Mouse (Mus musculus) frontal cortex, postnatal 14 days (tissue): ENCODE measurements around the gene Eya2.

ENCODE experiments used
- DNase-seq, 2 experiments: peaks; one replicate each; pipeline ENCODE4 v3.0.0; 2022; ENCODE audit warnings: low spot score in 2 of 2

Gene Eya2

GRCm38 (mm10) chr2:165652281-165652680 lies 57.4 kb downstream of the Eya2 start:
- DNase-seq = no peak

DNA sequence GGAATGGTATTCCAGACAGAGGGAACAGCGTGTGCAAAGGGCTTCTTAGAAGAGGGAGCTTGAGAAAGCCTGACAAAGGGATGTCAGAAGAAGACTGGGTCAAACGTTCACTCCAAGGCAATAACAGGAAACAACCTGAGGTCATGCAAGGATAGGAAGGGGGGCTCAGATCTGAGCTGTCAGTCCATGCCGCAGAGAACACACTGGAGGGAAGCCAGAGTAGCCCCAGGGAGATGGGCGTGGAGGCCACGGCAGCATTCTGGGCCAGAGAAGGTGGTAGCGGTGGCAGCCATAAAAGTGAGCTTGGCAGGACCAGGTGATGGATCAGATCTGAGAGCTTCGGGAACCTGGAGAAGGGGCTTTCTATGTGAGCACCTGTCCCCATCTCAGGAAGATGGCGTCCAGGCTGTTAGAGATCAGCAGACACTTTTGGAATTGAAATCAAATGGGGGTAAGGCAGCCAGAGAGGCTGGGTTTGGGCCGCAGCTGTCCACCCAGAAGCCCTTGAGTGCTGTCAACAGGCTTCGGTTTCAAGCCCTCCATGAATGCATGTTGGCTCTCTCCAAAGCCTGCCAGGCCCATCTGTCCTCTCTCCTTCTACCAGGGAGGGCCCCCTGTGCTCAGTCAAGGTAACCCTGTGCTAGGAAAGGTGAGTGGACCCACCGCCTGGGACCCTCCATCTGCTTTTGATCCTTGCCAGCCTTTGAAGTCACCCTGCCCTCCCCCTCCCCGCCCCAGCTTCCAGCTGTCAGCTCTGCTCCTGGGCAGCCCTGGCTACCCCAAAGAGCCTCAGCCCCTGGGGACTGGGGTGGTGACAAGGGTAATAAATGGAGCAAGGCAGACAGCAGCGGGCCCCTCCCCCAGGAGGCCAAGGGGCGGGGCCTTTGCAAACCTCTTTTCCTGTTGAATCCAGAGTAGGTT lies 58.4 kb downstream of the Eya2 start:
- no peak for DNase-seq

DNA sequence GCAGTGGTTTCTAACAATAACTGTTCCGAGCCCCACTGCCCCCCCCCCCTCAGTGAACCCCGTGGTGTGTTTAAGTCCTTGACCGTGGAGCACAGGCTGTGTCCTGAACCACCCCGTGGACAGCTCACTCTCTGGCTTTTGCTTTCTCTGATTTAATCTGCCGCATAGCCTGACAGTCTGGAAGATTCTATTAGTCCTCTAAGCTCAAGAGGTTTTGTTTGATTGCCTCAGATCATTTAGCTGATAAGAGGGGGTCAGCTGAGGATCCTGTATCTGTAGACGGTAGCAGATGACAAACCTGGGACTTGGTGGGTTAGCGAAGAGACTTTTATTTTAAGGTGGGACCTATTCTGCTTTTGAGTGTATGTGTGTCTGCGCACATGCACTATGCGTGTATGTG lies 59.3 kb downstream of the Eya2 start:
- no peak for DNase-seq

GRCm38 (mm10) chr2:165654696-165655491 lies 60.1 kb downstream of the Eya2 start:
- no peak for DNase-seq

DNA sequence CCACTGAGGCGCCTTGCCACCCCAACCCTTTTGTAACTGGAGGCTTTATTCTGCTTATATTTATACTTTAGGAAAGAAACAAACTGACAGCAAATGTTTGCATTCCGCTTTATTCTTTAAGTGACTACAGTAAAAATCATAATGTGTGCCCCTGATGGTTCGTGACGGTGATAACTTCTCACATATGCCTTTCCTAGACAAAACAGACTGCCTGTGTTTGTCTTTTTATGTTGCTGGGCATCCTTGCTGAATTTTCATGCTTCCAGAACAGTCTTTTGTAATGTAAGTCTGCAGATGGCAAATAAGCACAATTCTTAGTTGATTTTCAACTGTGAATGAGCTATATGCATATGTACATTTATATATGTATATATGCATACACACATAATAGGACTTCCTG lies 61.7 kb downstream of the Eya2 start:
- no peak for DNase-seq

- DNase-seq = no peak
Measured at GRCm38 (mm10) chr2:165656956-165657355, 62.1 kb downstream of the Eya2 start.

- no peak for DNase-seq
Measured at GRCm38 (mm10) chr2:165659552-165659951, 64.7 kb downstream of the Eya2 start.

DNA sequence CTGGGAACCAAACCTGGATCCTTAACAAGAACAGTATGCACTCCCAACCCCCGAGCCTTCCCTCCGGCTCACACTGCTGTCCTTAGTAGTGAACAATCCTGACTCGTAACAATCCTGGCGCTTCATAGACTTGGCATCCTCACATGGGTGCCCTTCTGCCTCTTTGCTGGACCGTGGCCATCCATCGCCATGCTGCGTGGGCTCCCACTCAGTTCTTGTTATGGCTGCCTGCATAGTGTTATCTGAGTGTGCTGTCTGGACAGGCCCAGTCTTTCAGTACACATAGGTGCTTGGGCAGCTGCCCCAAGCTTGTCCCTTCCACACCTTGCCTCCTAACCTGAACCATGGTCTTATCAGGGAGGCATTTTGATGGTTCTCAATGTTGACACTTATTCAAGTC lies 68.4 kb downstream of the Eya2 start:
- no peak for DNase-seq

DNA sequence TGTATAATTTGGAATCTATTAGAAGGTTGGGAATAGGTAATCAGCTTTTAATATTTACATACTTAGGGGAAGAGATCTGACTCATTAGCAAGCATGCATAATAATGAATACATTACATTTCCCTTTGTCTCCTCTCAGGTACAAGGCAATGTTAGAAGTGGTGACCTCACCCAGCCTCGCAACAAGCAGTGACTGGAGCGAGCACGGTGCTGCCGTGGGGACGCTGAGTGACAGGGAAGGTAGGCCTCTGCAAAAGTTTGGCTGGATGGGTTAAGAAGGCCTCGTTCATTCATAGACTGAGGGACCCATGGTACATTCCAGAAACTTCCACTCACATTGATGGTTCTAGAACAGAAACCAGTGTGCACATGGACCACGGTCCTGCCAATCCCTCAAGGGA lies 69.8 kb downstream of the Eya2 start:
- DNase-seq = no peak

- DNase-seq = no peak
Measured at GRCm38 (mm10) chr2:165665176-165665575, 70.3 kb downstream of the Eya2 start.

- no peak for DNase-seq
Measured at GRCm38 (mm10) chr2:165667096-165667495, 72.3 kb downstream of the Eya2 start.

DNA sequence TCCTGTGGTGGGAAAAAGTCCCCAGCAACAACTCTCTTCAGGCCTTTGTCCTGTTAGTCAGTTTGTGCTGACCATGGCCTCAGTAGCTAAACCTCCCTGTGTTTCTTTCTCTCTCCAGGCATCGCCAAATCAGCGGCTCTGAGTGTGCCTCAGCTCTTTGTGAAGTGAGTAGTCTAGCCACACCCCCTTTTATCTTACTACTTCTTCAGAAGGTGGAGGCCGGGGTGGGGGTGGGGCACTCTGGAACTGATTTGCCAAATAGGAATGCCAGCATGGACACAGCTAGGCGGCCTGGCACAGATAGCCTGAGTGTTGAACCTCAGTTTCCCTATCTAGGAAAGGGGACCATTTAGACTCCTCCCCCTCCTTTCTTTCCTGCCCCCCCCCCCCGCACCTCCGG lies 87.9 kb downstream of the Eya2 start:
- DNase-seq = no peak

DNA sequence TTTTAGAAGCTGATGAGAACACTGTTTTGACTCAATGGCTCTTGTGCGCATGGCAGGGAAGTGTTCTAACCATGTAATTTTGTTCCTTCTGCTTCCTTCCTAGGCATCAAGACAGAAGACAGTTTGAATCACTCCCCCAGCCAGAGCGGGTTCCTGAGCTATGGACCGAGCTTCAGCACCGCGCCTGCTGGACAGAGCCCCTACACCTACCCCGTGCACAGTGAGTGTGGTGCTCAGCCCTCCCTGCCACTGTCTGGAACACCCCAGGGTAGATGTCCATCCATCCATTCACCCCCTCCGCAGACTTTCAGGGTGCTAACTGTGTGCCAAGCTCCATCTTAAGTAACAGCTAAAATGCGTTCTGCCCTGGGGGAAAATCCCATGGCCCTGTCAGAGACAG lies 92.7 kb downstream of the Eya2 start:
- DNase-seq = no peak

GRCm38 (mm10) chr2:165688896-165689295 lies 94.1 kb downstream of the Eya2 start:
- no peak for DNase-seq

- DNase-seq = no peak
Measured at GRCm38 (mm10) chr2:165691016-165691415, 96.2 kb downstream of the Eya2 start.

- no peak for DNase-seq
Measured at GRCm38 (mm10) chr2:165692944-165693660, 98.3 kb downstream of the Eya2 start.

DNA sequence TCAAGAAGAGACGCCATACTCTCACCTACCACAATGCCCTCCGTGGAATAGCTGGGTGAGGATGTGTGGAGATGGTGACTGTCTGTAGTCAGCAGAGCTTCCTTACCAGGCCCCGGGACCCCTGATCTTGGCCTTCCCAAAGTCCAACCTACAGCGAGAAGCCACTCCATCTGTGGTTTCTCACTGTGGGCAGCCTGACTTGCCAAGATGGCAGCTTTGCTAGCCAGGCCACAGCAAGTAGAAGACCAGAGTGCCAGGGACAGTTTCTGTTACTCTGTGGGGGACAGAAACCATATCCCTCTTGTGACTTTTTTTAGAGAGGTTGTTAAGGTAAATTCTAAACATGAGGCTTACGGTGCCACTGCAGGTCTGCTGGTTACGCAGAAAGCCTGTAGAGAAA lies 99.9 kb downstream of the Eya2 start:
- DNase-seq = no peak

DNA sequence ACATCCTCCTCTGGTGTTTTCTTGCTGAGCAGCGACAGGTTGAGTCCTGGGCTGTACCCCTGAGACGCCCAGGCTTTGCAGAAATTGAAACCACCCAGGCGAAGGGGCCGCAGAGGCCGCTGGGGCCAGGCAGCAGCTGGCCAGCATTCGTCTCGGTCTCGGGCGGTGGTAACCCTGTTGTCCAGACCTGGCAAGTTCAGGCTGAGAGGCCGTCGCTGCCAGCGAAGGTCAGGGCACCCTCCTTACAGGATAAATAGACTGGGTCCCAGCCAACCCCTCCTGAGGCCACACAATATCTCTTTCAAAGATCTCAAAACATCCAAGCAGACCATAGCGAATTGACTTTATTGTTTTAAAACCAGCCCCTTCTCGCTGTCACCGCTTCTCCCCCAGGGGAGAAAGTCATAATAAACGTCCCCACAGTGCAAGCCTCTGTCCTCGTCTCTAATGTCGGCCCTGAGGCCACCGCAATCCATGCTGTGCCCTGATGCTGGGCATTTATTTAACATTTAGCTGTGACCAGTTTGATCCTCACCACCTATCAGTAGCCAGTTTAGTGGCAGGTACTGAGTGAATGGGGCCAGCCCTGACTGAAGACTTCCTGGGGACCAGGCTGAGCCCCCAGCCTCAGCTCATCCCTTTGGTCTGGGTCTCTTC lies 105.5 kb downstream of the Eya2 start:
- no peak for DNase-seq

GRCm38 (mm10) chr2:165703033-165703805 lies 108.4 kb downstream of the Eya2 start:
- DNase-seq = no peak

- no peak for DNase-seq
Measured at GRCm38 (mm10) chr2:165708266-165708665, 113.4 kb downstream of the Eya2 start.

DNA sequence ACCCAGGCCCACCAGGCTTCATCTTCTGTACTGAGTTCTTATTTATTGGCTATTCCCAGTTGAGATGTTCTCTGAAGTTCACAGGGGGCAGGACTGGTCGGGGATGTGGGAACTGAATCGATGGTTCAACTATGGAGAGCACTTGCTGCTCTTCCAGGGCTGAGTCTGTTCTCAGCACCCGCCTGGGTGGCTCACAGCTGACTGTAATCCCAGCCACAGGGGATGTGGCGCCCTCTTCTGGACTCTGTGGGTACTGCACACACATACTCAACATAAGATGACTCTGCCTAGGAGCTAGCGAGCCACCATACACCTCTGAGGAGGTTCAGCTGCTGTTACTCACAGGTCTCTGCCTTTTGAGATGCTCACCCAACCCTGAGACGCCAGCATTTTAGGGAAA lies 121.9 kb downstream of the Eya2 start:
- DNase-seq = no peak
